Mouse (Mus musculus): ENCODE measurements around the gene Gak. TPM values are rescaled to one million over a fixed set of nuclear protein-coding genes. Genes with fewer than 3 reads are reported as not detected.

Gak gene
- polyA plus RNA-seq (2015; fragmentation: Nextera tagmentation; extraction: Ambion mirVana), result 28.9 and 31.5 TPM in 2 replicates

DNA sequence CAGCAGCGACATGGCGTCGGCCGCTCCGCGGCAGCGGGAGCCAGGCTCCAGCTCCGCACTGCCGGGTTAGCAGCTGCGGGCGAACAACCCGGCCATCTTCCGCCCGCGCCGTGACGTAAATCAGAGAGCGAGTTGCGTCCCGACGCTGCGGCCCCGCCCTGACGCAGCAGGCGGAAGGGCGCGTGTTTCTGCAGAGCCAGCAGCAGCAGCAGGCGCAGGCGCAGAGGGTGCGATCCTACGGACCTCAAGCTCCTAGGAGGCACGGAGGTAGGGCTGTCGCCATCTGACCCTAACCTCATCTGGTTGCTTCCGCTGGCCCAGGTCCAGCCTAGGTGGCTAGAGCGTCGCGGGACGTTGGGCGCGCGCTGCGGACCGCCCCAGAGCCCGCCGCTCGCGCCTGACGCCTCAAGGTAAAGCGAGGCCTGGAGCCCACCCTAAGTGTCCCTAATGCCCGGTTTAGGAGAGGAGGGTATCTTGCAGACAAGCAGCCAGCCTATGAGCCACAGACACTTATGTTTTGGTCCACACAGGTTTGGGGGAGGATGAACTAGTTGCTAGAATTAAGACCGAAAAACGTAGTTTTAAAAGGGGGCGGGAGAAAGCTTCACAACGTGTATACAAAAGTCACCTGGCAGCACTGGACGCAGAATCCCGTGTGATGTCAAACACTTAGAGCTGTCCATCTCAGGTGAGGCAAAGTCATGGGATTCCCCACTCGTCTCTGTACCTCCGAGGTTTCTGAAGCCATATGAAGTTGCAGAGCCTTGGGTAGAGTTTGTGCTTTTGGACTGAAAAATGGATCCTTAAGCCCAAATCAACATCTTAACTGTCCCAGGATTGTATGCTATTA, at the start of gene Gak, which contains the start of gene Tmem175:
Gak (minus strand) TSS at position 122 of the 850 bp plus-strand sequence.
Tmem175 (plus strand) TSS at position 137 of the 850 bp plus-strand sequence.
- WGBS, result under 1% methylated on average over 56 of the region's 58 CpGs
- no peaks in the 10 kb centered on the region for H3K27me3 ChIP-seq (replicated peaks)
- peak; percentile 91 for ATAC-seq (ENCODE audit: extremely low read depth, insufficient number of reproducible peaks, low FRiP score, low TSS enrichment)
- H3K4me1 ChIP-seq, result peaks cover 35% of the 10 kb centered on the region
- H3K27ac ChIP-seq (replicated peaks), result peak within 1 kb of the TSS; percentile 89
- H3K9ac ChIP-seq, result peak within 1 kb of the TSS; percentile 97
- H3K9me3 ChIP-seq, result no peaks in the 10 kb centered on the region
- no peaks in the 10 kb centered on the region for H3K36me3 ChIP-seq
- H3K4me3 ChIP-seq, result peak within 1 kb of the TSS; percentile 94
- peak within 1 kb of the TSS; percentile 78 for H3K4me2 ChIP-seq

DNA sequence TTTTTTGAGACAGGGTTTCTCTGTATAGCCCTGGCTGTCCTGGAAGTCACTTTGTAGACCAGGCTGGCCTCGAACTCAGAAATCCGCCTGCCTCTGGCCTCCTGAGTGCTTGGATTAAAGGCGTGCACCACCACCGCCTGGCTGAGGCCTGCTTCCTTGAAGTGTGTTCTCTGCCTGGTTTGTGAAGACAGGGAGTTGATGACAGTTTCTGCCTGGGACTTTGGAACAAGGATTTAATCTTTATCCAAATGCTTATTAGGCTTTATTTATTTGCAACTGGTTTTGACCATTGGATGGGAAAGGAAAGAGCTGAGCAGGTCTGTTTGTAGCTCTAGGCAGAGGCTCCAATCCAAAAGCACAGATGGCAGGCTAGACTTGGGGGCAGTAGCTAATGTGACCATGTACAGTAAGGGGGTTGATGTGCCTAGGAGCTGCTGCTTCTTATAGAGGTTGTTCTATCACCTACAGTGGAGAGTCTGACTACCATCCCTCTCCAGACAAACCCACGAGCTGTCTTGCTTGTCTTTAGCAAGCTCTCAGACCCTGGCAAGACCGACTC, 48.8 kb upstream of the Gak start:
- WGBS, result 86% methylated on average over 6 of the region's 6 CpGs
- Histone ChIP-seq H3K4me1 (peaks cover 17% of the 10 kb centered on the region), H3K9ac (no peak overlapping the region), H3K27me3 (replicated peaks) (no peaks in the 10 kb centered on the region), H3K9me3 (no peaks in the 10 kb centered on the region), H3K27ac (replicated peaks) (no peak overlapping the region), H3K4me3 (no peak overlapping the region), H3K4me2 (no peak overlapping the region), H3K36me3 (peaks cover 15% of the 10 kb centered on the region)
- ATAC-seq (ENCODE audit: extremely low read depth, insufficient number of reproducible peaks, low FRiP score, low TSS enrichment), result no peak

DNA sequence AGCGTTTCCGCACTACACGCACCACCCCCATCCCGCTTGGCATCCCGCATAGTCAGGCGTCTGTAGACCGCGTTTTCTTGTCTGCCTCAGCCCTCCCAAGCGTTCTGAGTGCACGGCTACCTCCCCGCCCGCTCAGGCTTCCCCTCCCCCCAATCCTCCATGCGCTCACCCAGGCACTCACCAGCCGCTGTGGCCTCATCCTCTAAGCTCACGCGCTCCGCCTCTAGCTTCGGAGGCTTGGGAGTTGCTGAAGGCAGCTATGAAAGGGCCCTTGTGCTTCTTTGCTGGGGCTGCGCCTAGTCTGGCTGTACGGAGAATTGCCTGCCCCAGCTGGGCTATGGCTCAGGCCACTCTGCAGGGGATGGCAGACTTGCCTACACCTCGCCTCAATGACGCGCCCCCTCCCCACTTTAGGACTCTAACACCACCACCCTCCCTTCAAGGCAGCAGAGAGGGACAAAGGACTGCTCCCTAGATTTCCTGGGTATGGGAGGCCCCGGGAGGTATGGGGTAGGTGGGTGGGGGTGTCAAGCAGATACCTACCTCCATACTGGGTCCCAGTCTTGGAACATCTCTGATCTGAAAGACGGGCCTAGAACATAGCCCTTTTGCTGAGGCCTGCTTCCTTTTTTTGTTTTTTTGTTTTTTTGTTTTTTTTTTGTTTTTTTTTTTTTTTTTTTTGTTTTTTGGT, 48.2 kb upstream of the Gak start:
- Histone ChIP-seq H3K9me3 (no peaks in the 10 kb centered on the region), H3K27me3 (replicated peaks) (no peaks in the 10 kb centered on the region), H3K9ac (peak overlapping the region; percentile 76), H3K36me3 (peaks cover 15% of the 10 kb centered on the region), H3K27ac (replicated peaks) (peak overlapping the region; percentile 77), H3K4me2 (peak overlapping the region; percentile 75), H3K4me1 (peaks cover 17% of the 10 kb centered on the region), H3K4me3 (peak overlapping the region; percentile 50)
- 5% methylated on average over 25 of the region's 25 CpGs for WGBS
- peak; percentile 47; the same call in 1 of the 2 replicates for ATAC-seq (ENCODE audit: extremely low read depth, insufficient number of reproducible peaks, low FRiP score, low TSS enrichment)

DNA sequence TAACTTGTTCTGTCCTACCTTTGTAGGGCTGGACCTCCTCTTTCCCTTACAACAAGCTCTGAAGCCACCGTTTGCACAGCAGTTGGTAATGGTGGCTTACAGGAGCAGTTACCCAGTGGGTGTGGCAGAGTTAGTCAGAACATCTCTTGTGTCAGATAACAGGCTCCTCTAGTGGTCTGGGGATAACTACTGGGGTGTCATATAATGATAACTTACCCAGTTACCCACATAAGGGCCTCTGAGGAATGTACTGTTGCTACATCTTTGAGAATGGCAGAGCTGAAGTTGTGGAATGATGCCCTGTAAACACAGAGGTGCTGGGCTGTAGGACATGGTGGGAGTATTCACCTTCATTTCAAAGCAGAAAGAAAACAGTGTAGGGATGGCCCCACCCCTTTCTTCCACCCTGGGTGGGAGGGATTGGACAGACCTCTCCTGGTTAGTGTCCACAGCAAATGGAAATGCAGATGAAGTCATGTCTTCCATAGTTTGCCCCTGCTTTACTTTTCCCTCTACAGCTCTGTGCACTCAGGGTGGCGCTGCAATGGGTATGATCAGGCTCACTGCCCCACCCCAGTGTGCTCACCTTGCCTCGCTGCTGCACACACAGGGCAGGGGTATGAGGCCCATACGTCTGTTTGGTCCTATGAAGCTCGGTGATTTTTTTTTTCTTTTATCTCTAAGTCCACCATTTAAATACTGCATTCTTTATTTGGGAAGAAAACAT, 47.4 kb upstream of the Gak start:
- H3K4me3 ChIP-seq, result peak overlapping the region; percentile 50
- peak overlapping the region; percentile 77 for H3K27ac ChIP-seq (replicated peaks)
- peaks cover 17% of the 10 kb centered on the region for H3K4me1 ChIP-seq
- H3K4me2 ChIP-seq, result peak overlapping the region; percentile 75
- H3K27me3 ChIP-seq (replicated peaks), result no peaks in the 10 kb centered on the region
- ATAC-seq (ENCODE audit: extremely low read depth, insufficient number of reproducible peaks, low FRiP score, low TSS enrichment), result peak; percentile 9; the same call in 1 of the 2 replicates
- 13% methylated on average over 5 of the region's 5 CpGs for WGBS
- no peaks in the 10 kb centered on the region for H3K9me3 ChIP-seq
- peaks cover 22% of the 10 kb centered on the region for H3K36me3 ChIP-seq
- peak overlapping the region; percentile 76 for H3K9ac ChIP-seq

DNA sequence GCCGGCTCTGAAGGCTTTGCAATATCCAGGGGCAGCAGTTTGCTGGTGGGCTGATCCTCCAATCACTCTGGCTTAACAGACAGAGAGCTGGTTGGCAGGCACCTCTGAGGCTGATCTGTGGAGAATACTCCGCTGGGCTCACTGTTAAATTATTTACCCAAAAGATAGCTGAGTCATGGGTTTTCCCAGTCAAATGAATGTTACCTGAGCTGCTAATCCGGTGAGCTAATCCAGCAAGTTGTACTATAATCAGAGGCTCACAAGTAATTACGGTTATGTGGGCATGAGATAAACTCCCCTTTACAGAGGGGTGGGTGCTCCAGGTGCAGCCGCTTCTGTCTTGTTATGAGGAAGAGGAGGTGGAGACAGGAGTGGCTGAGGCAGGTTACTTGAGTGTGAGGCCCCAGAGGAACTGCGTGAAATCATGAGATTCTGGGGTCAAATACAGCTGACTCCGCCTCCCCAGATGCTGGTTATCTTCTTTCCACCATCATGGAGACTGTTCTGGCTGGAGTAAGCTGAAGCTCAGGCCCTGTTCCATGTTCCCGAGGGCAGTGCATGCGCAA, 45.8 kb upstream of the Gak start, which contains the start of gene Slc26a1:
Slc26a1 (minus strand) TSS at position 319 of the 566 bp plus-strand sequence.
- H3K4me2 ChIP-seq, result no peak within 1 kb of the TSS
- peaks cover 21% of the 10 kb centered on the region for H3K4me1 ChIP-seq
- no peak within 1 kb of the TSS for H3K4me3 ChIP-seq
- WGBS, result 69% methylated on average over 9 of the region's 9 CpGs
- no peak within 1 kb of the TSS; the same call in 1 of the 2 replicates for H3K9ac ChIP-seq
- no peak for ATAC-seq (ENCODE audit: extremely low read depth, insufficient number of reproducible peaks, low FRiP score, low TSS enrichment)
- H3K27me3 ChIP-seq (replicated peaks), result no peaks in the 10 kb centered on the region
- H3K27ac ChIP-seq (replicated peaks), result no peak within 1 kb of the TSS
- H3K9me3 ChIP-seq, result no peaks in the 10 kb centered on the region
- H3K36me3 ChIP-seq, result peaks cover 31% of the 10 kb centered on the region

- no peak overlapping the region for H3K4me2 ChIP-seq
- WGBS, result 75% methylated on average over 2 of the region's 2 CpGs
- H3K9ac ChIP-seq, result no peak overlapping the region
- no peak for ATAC-seq (ENCODE audit: extremely low read depth, insufficient number of reproducible peaks, low FRiP score, low TSS enrichment)
- no peaks in the 10 kb centered on the region for H3K27me3 ChIP-seq (replicated peaks)
- H3K36me3 ChIP-seq, result peaks cover 31% of the 10 kb centered on the region
- H3K9me3 ChIP-seq, result no peaks in the 10 kb centered on the region
- H3K4me1 ChIP-seq, result peaks cover 28% of the 10 kb centered on the region
- no peak overlapping the region for H3K4me3 ChIP-seq
- H3K27ac ChIP-seq (replicated peaks), result no peak overlapping the region
Measured at GRCm38 (mm10) chr5:108674624-108675023, 45.1 kb upstream of the Gak start.

DNA sequence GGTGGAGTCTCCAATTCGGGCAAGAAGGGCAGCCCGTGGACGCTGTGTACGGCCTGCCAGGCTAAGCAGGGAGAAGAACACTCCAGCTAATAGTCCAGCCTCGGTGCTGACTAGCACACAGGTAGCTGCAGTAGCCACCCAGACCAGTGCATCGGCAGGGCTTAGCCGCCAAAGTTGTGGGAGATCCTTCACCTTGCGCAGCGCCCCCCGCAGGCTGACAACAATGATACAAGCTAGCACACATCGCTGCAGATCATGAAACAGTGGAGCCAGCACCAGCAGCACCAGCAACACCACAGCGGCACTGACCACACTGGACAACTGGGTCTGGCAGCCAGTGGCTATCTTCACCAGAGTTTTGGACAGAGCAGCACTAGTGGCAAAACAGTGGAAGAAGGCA, 42.2 kb upstream of the Gak start:
- Histone ChIP-seq H3K27me3 (replicated peaks) (no peaks in the 10 kb centered on the region), H3K4me2 (no peak overlapping the region), H3K9me3 (no peaks in the 10 kb centered on the region), H3K9ac (no peak overlapping the region), H3K36me3 (peaks cover 31% of the 10 kb centered on the region), H3K4me3 (no peak overlapping the region), H3K4me1 (peaks cover 24% of the 10 kb centered on the region), H3K27ac (replicated peaks) (no peak overlapping the region)
- 89% methylated on average over 12 of the region's 12 CpGs for WGBS
- no peak for ATAC-seq (ENCODE audit: extremely low read depth, insufficient number of reproducible peaks, low FRiP score, low TSS enrichment)

GRCm38 (mm10) chr5:108670785-108671184, 41.2 kb upstream of the Gak start:
- H3K4me1 ChIP-seq, result peaks cover 20% of the 10 kb centered on the region
- H3K9me3 ChIP-seq, result no peaks in the 10 kb centered on the region
- ATAC-seq (ENCODE audit: extremely low read depth, insufficient number of reproducible peaks, low FRiP score, low TSS enrichment), result no peak
- H3K4me2 ChIP-seq, result no peak overlapping the region
- H3K36me3 ChIP-seq, result peaks cover 31% of the 10 kb centered on the region
- H3K9ac ChIP-seq, result no peak overlapping the region
- no peak overlapping the region for H3K27ac ChIP-seq (replicated peaks)
- no peak overlapping the region for H3K4me3 ChIP-seq
- no peaks in the 10 kb centered on the region for H3K27me3 ChIP-seq (replicated peaks)

DNA sequence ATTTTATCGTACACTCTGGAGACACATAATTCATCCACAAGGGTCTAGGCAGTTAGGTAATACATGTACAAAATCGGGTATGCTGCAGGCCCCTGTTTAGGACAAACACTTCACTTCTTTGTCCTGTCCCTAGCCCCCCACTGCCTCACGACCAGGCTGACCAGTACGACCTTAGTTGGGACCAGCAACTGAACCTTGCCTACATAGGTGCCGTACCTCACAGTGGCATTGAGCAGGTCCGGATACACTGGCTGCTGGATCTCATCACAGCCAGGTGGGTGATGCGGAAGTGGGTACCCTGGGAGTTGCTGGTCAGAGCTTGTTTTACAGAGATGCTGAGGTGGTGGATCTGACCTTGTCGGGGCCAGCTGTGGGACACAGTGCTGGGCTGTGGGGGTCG, 40.4 kb upstream of the Gak start:
- H3K9ac ChIP-seq, result peak overlapping the region; percentile 87
- WGBS, result 81% methylated on average over 9 of the region's 9 CpGs
- H3K4me3 ChIP-seq, result peak overlapping the region; percentile 66
- H3K27ac ChIP-seq (replicated peaks), result peak overlapping the region; percentile 88
- no peak for ATAC-seq (ENCODE audit: extremely low read depth, insufficient number of reproducible peaks, low FRiP score, low TSS enrichment)
- peaks cover 31% of the 10 kb centered on the region for H3K36me3 ChIP-seq
- peaks cover 5% of the 10 kb centered on the region for H3K27me3 ChIP-seq (replicated peaks)
- peaks cover 20% of the 10 kb centered on the region for H3K4me1 ChIP-seq
- H3K9me3 ChIP-seq, result no peaks in the 10 kb centered on the region
- H3K4me2 ChIP-seq, result peak overlapping the region; percentile 80

- Histone ChIP-seq H3K27me3 (replicated peaks) (peaks cover 12% of the 10 kb centered on the region), H3K4me3 (peak within 1 kb of the TSS; percentile 66), H3K36me3 (peaks cover 31% of the 10 kb centered on the region), H3K4me2 (peak within 1 kb of the TSS; percentile 80), H3K9me3 (no peaks in the 10 kb centered on the region), H3K4me1 (peaks cover 20% of the 10 kb centered on the region), H3K27ac (replicated peaks) (peak within 1 kb of the TSS; percentile 88), H3K9ac (peak within 1 kb of the TSS; percentile 87)
- ATAC-seq (ENCODE audit: extremely low read depth, insufficient number of reproducible peaks, low FRiP score, low TSS enrichment), result peak; percentile 67
- 6% methylated on average over 43 of the region's 43 CpGs for WGBS
Measured at GRCm38 (mm10) chr5:108668977-108669936, 39.7 kb upstream of the Gak start, which contains the start of gene Dgkq. Dgkq (minus strand) TSS chr5:108669672.
